17 mouse cellular contexts compared by ENCODE assay signal in genomic region chr1:34251137-34251536, GRCm38 (mm10).
DNase-seq lines count a peak whose midpoint lies in the region; ATAC-seq lines count a peak whose summit lies in the region.
"Had no signal": no experiment of that assay in that cellular context is flagged by ENCODE, and none has a peak within 500 bp of the region (broad histone marks: within the 10 kb centered on the region; RNA-seq: fewer than 3 reads in every experiment).

No protein-coding gene starts in this region.

- no peaks in the 10 kb centered on the region for H3K27me3 ChIP-seq in neural tube, embryonic 15.5 days (replicated peaks)
- H3K27me3 ChIP-seq: embryonic facial prominence, embryonic 15.5 days; forebrain, embryonic 13.5 days; heart, embryonic 15.5 days; hindbrain, embryonic 13.5 days had no signal

- H3K4me3 ChIP-seq in neural tube, embryonic 15.5 days (replicated peaks): no peak overlapping the region
- H3K4me3 ChIP-seq: embryonic facial prominence, embryonic 15.5 days; forebrain, embryonic 13.5 days; heart, embryonic 15.5 days; hindbrain, embryonic 13.5 days; limb, embryonic 10.5 days had no signal

- no peaks in the 10 kb centered on the region for H3K4me1 ChIP-seq in neural tube, embryonic 15.5 days
- H3K4me1 ChIP-seq: embryonic facial prominence, embryonic 15.5 days; forebrain, embryonic 13.5 days; hindbrain, embryonic 13.5 days; limb, embryonic 10.5 days had no signal

- peak; percentile 7 to 9 for DNase-seq in thymus, postnatal 10 days (ENCODE audit: low spot score in 2 of 2)
- no peak for DNase-seq in thymus, adult 18-20 months
- DNase-seq in adrenal gland, adult 2 months: peak; percentile 54
- DNase-seq in induced T-regulatory cell, adult 2 months (ENCODE audit: low read depth): peak; percentile 48
- no peak for DNase-seq in embryo, embryonic 10 days (ENCODE audit: low spot score)
- DNase-seq in kidney, postnatal 36 days: no peak
- DNase-seq: cerebellum, adult 18-20 months; kidney, adult 8-10 months; midbrain, embryonic 14.5 days had no signal

- no peak overlapping the region for H3K27ac ChIP-seq in neural tube, embryonic 15.5 days (replicated peaks)
- H3K27ac ChIP-seq: embryonic facial prominence, embryonic 15.5 days; forebrain, embryonic 13.5 days; heart, embryonic 15.5 days; hindbrain, embryonic 13.5 days; limb, embryonic 10.5 days; liver, embryonic 14.5 days; macrophage had no signal

- peaks cover 78% of the 10 kb centered on the region for H3K36me3 ChIP-seq in neural tube, embryonic 15.5 days

- H3K9ac ChIP-seq in neural tube, embryonic 15.5 days (replicated peaks): no peak overlapping the region
- H3K9ac ChIP-seq: embryonic facial prominence, embryonic 15.5 days; forebrain, embryonic 13.5 days; heart, embryonic 15.5 days; hindbrain, embryonic 13.5 days; liver, embryonic 14.5 days had no signal

- ATAC-seq in neural tube, embryonic 15.5 days (ENCODE audit: low FRiP score): no peak
- ATAC-seq: forebrain, embryonic 13.5 days had no signal

- 89% methylated on average over 13 of the region's 13 CpGs for WGBS in neural tube, embryonic 15.5 days

- H3K4me2 ChIP-seq in neural tube, embryonic 15.5 days: no peak overlapping the region
- H3K4me2 ChIP-seq: embryonic facial prominence, embryonic 15.5 days; forebrain, embryonic 13.5 days; heart, embryonic 15.5 days; hindbrain, embryonic 13.5 days had no signal

- no peaks in the 10 kb centered on the region for H3K9me3 ChIP-seq in neural tube, embryonic 15.5 days (replicated peaks)
- H3K9me3 ChIP-seq: embryonic facial prominence, embryonic 15.5 days; forebrain, embryonic 13.5 days; heart, embryonic 15.5 days; hindbrain, embryonic 13.5 days; limb, embryonic 10.5 days had no signal

Comparison
In these comparisons a context has a peak if more than half of its experiments do, and no peak if none do; other contexts are left out.
1. DNase-seq: peak in thymus, postnatal 10 days (2 of 2), adrenal gland, adult 2 months (single experiment) and induced T-regulatory cell, adult 2 months (single experiment); none in thymus, adult 18-20 months (0 of 2), embryo, embryonic 10 days (single experiment) and kidney, postnatal 36 days (0 of 2).